Mouse (Mus musculus) MEL-GATA-1-ER (cell line): ENCODE data around the gene Nrxn1.
A peak's percentile ranks its signal among the peaks of the same experiment; 100 is the strongest.
"Not testable (repeated sequence)": the region's sequence is repeated elsewhere in the genome, so short reads cannot be mapped to it uniquely, and the experiment has no call there.

Experiments
- DNase-seq: peaks from one replicate; pipeline ENCODE4 v3.0.0-alpha.2; 2012; ENCODE audit warnings: low read depth; ENCODE audit errors: extremely low read depth

Gene Nrxn1

GRCm38 (mm10) chr17:90272225-90272624 is 820.6 kb downstream of the Nrxn1 start:
- DNase-seq: no peak

- no peak for DNase-seq
Measured at GRCm38 (mm10) chr17:90271165-90271564, 821.7 kb downstream of the Nrxn1 start.

GRCm38 (mm10) chr17:90269143-90269542 is 823.7 kb downstream of the Nrxn1 start:
- no peak for DNase-seq

DNA sequence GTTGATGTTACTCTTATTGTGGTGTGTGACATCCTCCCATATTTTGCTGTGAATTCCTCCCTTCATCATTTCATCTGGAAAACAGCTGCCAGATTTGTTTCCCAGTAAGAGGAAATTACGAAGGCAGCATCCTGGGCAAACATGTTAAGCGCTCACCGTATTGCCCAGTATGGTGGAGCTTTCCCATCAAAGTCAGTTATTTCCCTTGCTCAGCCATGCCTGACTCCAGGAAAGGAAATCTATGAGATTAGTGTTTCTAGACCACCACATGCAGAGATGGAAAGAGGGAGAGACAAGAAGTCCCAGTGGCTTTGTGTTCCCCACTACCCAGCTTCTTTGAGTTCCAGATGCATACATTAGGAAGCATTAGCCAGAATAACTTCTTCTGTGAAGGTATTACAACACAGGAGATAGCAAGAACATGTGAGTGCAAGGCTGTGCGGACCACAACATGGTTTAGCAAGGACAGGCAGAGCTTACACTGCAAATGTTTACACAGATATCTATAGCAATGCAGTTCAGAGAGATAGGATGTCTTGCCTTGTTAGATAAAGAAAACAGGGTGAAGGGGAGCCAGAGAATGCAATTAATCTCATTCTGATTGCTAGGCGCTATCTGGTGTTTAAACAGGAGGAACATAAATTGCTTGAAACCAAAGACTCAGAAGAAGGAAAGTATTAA is 839.3 kb downstream of the Nrxn1 start:
- DNase-seq: no peak

DNA sequence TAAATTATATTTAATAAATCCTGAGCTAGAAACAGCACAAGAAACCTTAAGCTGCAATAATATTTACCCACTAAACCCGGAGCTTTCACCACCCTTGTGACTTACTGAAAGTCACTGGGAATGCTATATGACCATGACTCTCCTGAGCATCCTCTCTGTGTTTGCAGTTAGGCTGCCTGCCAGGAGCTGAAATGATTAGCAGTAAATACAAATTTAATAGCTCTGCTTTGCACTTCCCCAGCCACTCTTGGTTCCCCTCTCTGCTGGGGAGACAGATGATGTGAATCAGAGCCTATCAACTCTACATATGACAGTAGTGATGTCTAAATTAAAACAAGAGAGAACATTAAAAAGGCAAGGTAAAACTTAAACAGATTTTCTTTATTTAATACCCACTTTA is 840.7 kb downstream of the Nrxn1 start:
- no peak for DNase-seq

- no peak for DNase-seq
Measured at GRCm38 (mm10) chr17:90247071-90247849, 845.6 kb downstream of the Nrxn1 start.

- no peak for DNase-seq
Measured at GRCm38 (mm10) chr17:90244339-90244738, 848.5 kb downstream of the Nrxn1 start.

DNA sequence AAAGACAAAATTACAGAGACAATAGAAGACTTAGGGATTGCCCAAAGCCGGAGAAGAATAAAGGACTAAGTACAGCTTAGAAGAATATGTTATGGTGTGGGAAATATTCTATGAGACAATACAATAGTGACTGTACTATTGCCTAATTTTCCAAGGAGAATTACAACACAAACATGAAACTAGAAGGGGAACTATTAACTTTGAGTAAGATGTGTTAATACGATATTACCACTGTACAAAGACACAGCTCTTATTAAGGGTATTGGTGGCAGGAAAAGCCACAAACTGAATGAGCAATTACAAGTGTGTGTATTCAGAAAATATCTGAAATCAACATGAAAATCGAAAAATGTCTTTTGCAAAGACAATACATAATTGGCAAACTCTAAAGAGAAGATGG is 853.9 kb downstream of the Nrxn1 start:
- DNase-seq: no peak

GRCm38 (mm10) chr17:90238517-90238916 is 854.4 kb downstream of the Nrxn1 start:
- no peak for DNase-seq

- not testable (repeated sequence) for DNase-seq
Measured at GRCm38 (mm10) chr17:90235674-90236073, 857.2 kb downstream of the Nrxn1 start.

DNA sequence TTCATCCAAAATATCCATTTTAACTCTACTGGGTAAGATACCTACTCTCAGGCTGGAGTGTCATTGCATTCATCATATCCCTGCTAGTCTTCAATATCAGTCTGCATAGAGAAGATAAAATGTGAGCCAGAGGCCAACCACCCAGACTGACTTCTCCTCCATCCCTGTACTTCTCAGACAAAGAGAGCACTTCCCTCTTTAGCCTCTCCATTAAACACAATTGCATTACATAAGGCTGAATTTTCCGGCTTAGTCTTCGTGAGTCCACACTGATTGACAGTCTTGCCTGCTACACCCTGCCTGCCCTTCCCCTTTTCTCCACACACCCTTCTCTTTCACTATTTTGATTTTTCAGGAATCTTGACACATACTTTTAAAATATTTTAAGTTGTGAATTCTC is 858.1 kb downstream of the Nrxn1 start:
- DNase-seq: peak; percentile 85

DNA sequence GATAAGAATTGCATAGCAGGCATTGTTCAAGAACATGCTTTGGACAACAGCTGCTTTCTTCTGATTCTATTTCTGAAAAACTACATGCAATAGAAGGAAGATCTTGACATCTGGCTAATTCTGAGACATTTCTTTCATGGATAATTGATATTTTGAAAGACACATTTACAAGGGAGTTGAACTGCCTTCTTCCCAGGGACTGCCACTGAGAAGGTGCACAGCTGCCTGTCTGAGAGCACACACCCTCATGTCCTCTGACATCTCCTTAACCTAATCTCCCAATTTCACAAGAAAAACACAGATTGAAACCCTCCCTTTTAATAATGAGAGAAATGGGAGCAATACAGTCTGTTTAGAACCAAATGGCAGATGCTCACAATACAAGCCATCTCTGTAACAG is 884.3 kb downstream of the Nrxn1 start:
- no peak for DNase-seq

GRCm38 (mm10) chr17:90207617-90208016 is 885.3 kb downstream of the Nrxn1 start:
- DNase-seq: no peak

- no peak for DNase-seq
Measured at GRCm38 (mm10) chr17:90203993-90204392, 888.9 kb downstream of the Nrxn1 start.

GRCm38 (mm10) chr17:90202785-90203184 is 890.1 kb downstream of the Nrxn1 start:
- no peak for DNase-seq

- DNase-seq: no peak
Measured at GRCm38 (mm10) chr17:90196772-90197171, 896.1 kb downstream of the Nrxn1 start.

DNA sequence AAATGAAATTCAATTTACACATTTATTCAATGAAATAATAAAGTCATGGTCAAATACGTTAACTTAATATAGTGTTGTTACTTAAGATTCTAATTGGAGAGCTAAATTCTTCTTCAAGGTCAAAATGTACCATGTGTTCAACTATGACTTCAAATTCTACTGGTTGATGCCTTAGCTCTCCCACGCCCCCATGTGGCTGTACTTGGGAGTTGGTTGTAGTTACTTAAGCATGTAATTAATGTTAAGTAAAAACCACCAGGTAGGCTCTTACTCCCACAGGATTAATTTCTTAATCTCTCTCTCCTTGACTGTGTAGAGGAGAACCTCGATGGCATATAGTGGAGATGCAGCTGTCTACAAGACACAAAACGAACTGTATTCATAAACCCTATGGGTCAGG is 951.3 kb downstream of the Nrxn1 start:
- DNase-seq: peak; percentile 6

GRCm38 (mm10) chr17:90130836-90131235 is 962.0 kb downstream of the Nrxn1 start:
- no peak for DNase-seq

DNA sequence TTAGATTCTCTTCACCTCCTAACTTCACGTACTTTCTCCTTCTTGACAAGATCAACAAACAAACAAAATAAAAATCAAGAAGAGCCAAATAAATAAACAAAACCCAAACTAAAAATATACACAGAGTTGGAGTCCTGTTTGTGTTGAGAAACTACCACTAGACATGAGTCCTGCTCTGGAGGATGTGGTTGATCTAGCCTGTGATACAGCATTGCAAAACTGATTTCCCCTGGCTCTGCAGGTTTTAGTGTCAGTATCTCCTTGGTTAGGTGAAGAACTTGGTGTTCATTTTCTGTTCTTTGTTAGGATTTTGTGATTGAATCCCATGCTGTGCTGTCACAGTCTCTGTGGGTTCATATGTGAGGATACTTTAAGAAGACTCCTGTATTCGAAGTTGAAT is 963.7 kb downstream of the Nrxn1 start:
- no peak for DNase-seq

DNA sequence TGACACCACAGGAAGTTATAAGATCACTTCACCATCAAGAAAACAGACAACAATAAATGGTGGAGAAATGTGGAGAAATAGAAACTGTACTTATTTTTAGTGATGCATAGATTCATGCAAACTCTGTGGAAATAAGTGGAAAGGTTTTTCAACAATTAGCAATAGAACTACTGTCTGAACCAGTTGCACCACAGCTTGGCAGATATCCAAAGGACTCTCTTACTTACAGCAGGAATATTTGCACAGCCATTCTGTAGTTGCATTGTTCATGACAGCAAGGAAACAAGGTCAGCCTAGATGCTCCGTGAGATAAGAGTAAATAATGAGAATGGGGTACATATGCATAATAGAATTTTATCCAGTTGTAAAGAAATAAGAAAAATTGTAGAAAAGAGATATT is 965.3 kb downstream of the Nrxn1 start:
- DNase-seq: no peak

DNA sequence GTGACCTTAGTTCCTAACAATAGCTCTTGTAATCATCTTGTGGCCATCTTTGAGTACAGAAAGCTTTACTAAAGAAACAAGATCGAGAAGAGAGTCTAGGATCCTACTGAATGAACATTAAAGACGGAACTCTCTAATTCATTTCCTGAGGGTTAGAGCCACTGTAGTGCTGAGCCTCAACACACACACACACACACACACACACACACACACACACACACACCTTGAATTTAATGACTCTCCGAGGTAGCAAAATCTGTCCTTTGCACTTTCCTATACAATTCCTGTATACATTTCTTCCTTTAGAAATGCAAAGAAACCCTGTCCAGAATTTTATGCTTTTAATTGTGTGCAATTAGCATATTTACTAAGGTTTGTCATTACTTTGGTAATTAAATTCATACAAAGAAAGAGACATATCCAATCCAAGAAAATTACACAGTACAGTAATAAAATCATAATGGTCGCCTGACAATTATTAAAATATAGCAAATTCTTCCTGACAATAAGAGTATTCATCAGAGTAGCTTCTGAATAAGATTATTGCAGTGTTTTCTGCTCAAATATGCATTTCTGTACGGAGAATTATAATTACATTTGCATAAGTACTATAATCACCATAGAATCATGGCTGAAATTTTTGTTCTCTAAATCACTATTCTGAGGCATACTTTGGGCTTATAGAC is 969.9 kb downstream of the Nrxn1 start:
- no peak for DNase-seq

DNA sequence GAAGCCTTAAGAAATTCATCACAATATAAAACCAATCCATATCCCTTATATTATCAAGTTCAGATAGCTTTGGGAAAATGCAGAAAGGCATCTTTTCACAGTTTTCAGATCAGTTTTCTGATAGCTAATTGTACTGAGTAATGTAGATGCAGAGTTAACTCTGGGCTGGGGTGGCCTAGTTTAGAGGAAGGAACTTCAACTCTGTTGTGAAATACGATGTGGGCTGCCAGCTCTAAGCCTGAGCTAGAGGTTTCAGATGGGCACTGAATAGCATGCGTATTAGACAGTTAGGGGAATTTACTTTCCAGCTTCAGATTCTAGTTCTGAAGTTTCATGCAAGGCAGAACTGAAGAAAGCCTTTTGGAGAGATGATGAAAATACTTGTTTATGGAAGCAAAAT is 976.6 kb downstream of the Nrxn1 start:
- no peak for DNase-seq
